Mouse (Mus musculus): Measurements from ENCODE around the gene Atg4a-ps. TPM values are rescaled to one million over a fixed set of nuclear protein-coding genes. Genes with fewer than 3 reads are reported as not detected.

Gene Atg4a-ps
- total and polyA plus RNA-seq, 3 experiments = 0.64 to 6.6 (median 4.0) TPM

- in situ Hi-C loops (cut with MboI; ENCODE audit: low pct_ligation_motif_present, low pct_unique_long_range_greater_than_20kb, low sequenced_read_pairs) = no loop called here
- TF ChIP-seq CHD2 (IDR thresholded peaks at IDR 0.05; ENCODE audit: low read length) (no peak), MXI1 (IDR thresholded peaks at IDR 0.05; ENCODE audit: low read depth, low read length) (no peak), SMC3 (IDR thresholded peaks at IDR 0.05; ENCODE audit: low read depth, low read length) (no peak), JUN (IDR thresholded peaks at IDR 0.05; ENCODE audit: insufficient read depth, low read depth, low read length) (no peak), NELFE (IDR thresholded peaks at IDR 0.05; ENCODE audit: low read depth, low read length) (no peak), EP300 (IDR thresholded peaks at IDR 0.05; ENCODE audit: low read length) (no peak), NRF1 (IDR thresholded peaks at IDR 0.05; ENCODE audit: low read depth, low read length) (no peak), USF2 (conservative IDR thresholded peaks at IDR 0.05; ENCODE audit: low read depth, low read length) (no peak)
- no peak for DNase-seq (ENCODE audit: extremely low read depth)
- dilution Hi-C loops (cut with MboI; ENCODE audit: extremely low pct_ligation_motif_present, extremely low pct_unique_long_range_greater_than_20kb, low sequenced_read_pairs) = no loop called here
- Histone ChIP-seq H3K79me2 (replicated peaks; ENCODE audit: control insufficient read depth, extremely low read depth, insufficient read depth, poor library complexity, severe bottlenecking) (no peaks in the 10 kb centered on the region), H3K27me3 (replicated peaks) (no peaks in the 10 kb centered on the region), H3K9me3 (replicated peaks; ENCODE audit: low read length) (no peaks in the 10 kb centered on the region), H3K36me3 (replicated peaks in 1 of 2; ENCODE audit: control insufficient read depth in 1 of 2, insufficient read depth in 1 of 2, low read length in 1 of 2) (no peaks in the 10 kb centered on the region), H3K4me1 (ENCODE audit: control insufficient read depth in 1 of 2, insufficient read depth in 2 of 2) (no peaks in the 10 kb centered on the region), H3K9ac (ENCODE audit: insufficient read depth, low read depth) (no peak overlapping the region), H3K27ac (ENCODE audit: insufficient read depth, low read depth) (no peak overlapping the region), H3K4me3 (replicated peaks in 1 of 3; ENCODE audit: low read depth in 2 of 3, low read length in 2 of 3, poor library complexity in 1 of 3) (no peak overlapping the region), H3K4me2 (ENCODE audit: insufficient read depth, low read depth, poor library complexity, severe bottlenecking) (no peak overlapping the region)
Measured at GRCm38 (mm10) chr3:103624591-103625051, 21.2 kb downstream of the Atg4a-ps start.

DNA sequence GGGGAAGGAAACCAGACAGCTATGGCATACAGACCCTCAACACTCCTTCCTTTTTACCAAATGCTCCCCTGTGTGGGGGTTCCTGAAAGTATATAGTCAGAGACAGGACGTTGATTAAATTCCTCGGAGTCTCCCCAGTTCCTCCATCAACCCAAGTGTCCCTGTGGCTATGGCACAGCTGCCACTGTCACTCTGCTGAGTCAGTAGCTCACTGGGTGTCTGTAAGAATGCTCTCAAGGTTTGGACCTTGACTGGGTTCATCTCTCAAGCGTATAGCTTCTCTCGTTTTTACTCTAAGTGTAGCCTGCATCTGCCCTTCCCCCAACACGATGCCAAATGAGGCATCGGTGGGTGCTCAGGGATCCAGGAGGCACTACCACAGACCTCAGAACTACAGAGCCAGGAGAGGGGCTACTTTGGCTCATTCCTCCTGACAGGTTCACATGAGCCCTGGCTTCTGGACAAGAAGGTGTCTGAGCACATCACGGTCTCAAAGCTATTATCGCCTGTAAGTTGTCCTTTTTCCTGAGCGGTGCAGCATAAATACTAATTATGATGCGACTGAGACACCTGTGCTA is 21.9 kb downstream of the Atg4a-ps start:
- Histone ChIP-seq H3K9me3 (replicated peaks; ENCODE audit: low read length) (no peaks in the 10 kb centered on the region), H3K27me3 (replicated peaks) (no peaks in the 10 kb centered on the region), H3K9ac (ENCODE audit: insufficient read depth, low read depth) (no peak overlapping the region), H3K79me2 (replicated peaks; ENCODE audit: control insufficient read depth, extremely low read depth, insufficient read depth, poor library complexity, severe bottlenecking) (no peaks in the 10 kb centered on the region), H3K4me1 (ENCODE audit: control insufficient read depth in 1 of 2, insufficient read depth in 2 of 2) (no peaks in the 10 kb centered on the region), H3K27ac (ENCODE audit: insufficient read depth, low read depth) (no peak overlapping the region), H3K4me2 (ENCODE audit: insufficient read depth, low read depth, poor library complexity, severe bottlenecking) (no peak overlapping the region), H3K4me3 (replicated peaks in 1 of 3; ENCODE audit: low read depth in 2 of 3, low read length in 2 of 3, poor library complexity in 1 of 3) (no peak overlapping the region), H3K36me3 (replicated peaks in 1 of 2; ENCODE audit: control insufficient read depth in 1 of 2, insufficient read depth in 1 of 2, low read length in 1 of 2) (no peaks in the 10 kb centered on the region)
- in situ Hi-C loops (cut with MboI; ENCODE audit: low pct_ligation_motif_present, low pct_unique_long_range_greater_than_20kb, low sequenced_read_pairs) = no loop called here
- TF ChIP-seq SIN3A (IDR thresholded peaks at IDR 0.05; ENCODE audit: low read length) = no peak
- no peak for TF ChIP-seq EP300 (IDR thresholded peaks at IDR 0.05; ENCODE audit: low read length)
- no peak for TF ChIP-seq HCFC1 (IDR thresholded peaks at IDR 0.05; ENCODE audit: low read depth, low read length)
- no peak for TF ChIP-seq ELF1 (IDR thresholded peaks at IDR 0.05; ENCODE audit: low read depth, low read length)
- no peak for TF ChIP-seq IRF4 (IDR thresholded peaks at IDR 0.05; ENCODE audit: low read depth, low read length)
- no peak for TF ChIP-seq UBTF (IDR thresholded peaks at IDR 0.05; ENCODE audit: low read depth, low read length)
- TF ChIP-seq ZKSCAN1 (IDR thresholded peaks at IDR 0.05; ENCODE audit: borderline replicate concordance, low read depth, low read length) = no peak
- TF ChIP-seq MYC (IDR thresholded peaks at IDR 0.05; ENCODE audit: low read depth, low read length) = no peak
- no peak for TF ChIP-seq MAX (IDR thresholded peaks at IDR 0.05; ENCODE audit: low read length)
- TF ChIP-seq TCF12 (IDR thresholded peaks at IDR 0.05; ENCODE audit: low read depth, low read length) = no peak
- no peak for TF ChIP-seq ZNF384 (IDR thresholded peaks at IDR 0.05; ENCODE audit: low read depth, low read length)
- TF ChIP-seq MAZ (IDR thresholded peaks at IDR 0.05; ENCODE audit: low read depth, low read length) = no peak
- no peak for DNase-seq (ENCODE audit: extremely low read depth)
- dilution Hi-C loops (cut with MboI; ENCODE audit: extremely low pct_ligation_motif_present, extremely low pct_unique_long_range_greater_than_20kb, low sequenced_read_pairs) = no loop called here

Measured in CH12.LX (cell line).